Mouse (Mus musculus) left cerebral cortex, postnatal 25 days (tissue): ENCODE results near the gene Ripply1. TPM values are rescaled to one million over a fixed set of nuclear protein-coding genes. Genes with fewer than 3 reads are reported as not detected.

ENCODE experiments used
- DNase-seq, 2 experiments: peaks; one replicate each; pipeline ENCODE4 v3.0.0; 2022; ENCODE audit warnings: low spot score in 2 of 2, mixed read lengths in 1 of 2
- intact Hi-C: fragments of 180-260 bp; cut with DNase I; formaldehyde crosslinking; loops from one replicate; pipeline ENCODE4 v1.15.1; 2025
- total RNA-seq, 2 experiments: library from RNA; stranded (reverse); gene quantifications; 2 replicates each; pipeline ENCODE4 v1.2.3; 2021

The Ripply1 gene
- total RNA-seq: not detected

DNA sequence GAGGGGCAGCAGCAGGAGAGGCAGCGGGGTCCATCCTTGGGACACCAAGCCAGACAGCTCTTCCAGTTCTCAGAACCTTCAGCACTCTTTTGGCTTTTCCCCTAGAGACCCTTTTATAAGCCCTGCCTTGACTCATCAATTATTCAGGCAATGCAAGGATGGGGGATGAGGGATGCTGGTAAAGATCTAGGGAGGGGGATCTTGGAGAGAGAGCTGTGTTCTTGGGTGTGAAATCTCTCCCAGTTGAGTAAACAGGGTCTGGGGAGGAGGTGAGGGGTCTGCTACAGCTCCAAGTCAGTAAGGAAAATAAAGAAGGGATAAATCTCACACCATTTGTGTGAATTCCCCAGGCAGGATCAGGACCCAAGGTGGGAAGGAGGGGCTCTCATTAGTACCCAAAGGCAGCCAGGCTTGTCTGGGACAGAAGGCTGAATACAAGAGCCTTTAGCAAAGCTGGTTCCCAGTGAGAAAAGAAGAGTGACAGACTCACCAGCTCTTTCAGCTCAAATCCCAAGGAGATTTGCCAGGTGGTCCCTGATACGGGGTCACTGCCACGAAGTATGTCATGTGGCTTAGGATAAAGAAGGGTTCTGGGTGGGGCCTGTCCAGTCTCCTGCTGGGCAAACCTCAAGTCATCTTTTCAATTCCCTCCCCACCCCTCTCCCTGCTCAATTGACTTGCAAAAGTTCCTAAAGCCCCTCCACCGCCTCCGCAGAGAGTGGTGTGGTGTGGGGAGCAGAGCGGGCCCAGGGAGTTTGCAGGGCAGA lies at the start of gene Ripply1:
TSS of gene Ripply1 (minus strand) at position 76 of the 767 bp plus-strand sequence.
- intact Hi-C loops: no loop called here
- DNase-seq: no peak

DNA sequence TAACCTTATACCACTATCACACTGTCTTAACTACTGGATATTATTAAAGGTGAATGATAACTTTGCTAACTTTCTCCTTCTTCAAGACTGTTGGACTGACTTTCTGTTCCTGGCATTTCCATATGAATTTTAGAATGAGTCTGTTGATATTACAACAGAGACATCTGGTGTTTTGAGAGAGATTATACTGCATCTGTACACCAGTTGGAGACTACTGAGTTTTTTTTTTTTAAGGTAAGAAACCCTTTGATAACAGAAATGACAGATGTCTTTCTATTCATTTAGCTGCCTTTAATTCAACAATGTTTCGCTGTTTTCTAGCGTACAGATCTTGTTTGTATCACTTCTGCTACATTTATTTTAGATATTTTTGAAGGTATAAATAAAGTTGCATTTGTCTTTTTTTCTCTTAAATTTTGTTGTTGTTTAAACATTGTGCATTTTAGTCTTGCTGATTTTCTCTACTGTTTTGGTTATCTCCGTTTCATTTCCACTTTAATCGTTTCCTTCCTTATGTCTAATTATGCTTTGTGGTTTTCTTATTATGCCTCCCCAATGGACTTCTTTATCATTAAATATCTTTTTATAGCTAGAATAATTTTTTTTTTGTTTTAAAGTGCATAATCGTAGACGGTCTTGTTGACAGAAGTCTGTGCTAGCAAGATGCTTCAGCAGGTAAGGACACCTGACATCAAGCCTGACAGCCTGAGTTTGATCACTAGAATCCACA lies 46.4 kb upstream of the Ripply1 start:
- intact Hi-C loops: no loop called here
- no peak for DNase-seq

DNA sequence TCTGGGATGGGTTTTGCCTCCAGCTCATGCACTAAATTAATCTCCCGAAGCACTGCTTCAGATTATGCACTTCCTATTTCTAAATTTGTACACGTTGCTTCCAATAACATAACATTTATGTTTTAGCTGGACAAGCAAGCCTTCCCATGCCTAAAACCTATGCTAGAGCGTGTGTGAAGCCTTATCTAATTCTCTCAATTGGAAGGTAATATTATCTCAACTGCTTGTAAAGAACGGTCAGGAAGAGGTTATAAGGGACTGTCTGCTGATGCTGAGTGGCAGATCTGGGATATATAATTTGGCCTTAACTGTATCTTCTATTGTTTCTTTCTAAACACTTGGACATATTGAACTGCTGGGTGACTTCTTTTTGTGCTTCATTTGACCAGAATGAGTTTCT lies 44.8 kb upstream of the Ripply1 start:
- no peak for DNase-seq

DNA sequence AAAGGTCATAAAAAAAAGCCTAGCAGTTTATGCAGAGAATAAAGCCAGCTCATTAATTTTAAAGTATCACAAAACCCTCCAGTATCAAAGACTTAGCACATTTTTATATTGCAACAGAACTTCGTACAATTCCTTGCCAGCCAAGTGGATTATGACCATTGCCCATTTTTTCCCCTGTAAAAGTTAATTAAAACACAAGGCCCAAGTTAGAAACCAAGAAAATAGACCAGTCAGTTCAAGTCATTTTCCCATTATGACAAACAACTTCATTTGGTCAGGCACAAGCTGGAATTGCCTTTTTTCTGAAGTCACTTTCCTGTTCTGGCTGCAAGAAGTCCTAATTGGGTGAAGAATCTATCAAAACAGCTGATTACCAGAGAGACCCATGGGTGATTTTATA lies 43.2 kb upstream of the Ripply1 start:
- intact Hi-C loops: no loop called here
- DNase-seq: no peak

More for the DNA sequence above, 44.8 kb upstream of the Ripply1 start:
- intact Hi-C loops: no loop called here

DNA sequence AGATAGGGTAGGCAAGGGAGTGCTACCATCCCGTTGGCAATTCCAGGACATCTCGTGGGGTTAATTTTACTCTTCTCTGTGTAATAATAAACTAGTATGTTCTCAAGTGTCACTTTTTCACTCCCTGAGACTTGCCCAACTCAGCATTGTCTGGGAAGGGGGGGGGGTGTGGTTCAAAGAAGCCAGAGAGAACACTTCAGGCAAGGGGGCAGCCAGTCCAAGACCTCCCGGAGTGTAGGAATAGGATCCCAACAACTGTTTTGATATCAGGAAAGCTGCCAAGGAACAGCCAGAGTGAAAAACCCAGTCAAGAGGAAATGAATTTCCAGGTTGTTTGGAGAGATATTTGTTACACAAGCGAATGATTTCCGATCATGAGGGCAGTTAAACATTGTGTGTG lies 33.0 kb upstream of the Ripply1 start:
- intact Hi-C loops: no loop called here
- DNase-seq: no peak

DNA sequence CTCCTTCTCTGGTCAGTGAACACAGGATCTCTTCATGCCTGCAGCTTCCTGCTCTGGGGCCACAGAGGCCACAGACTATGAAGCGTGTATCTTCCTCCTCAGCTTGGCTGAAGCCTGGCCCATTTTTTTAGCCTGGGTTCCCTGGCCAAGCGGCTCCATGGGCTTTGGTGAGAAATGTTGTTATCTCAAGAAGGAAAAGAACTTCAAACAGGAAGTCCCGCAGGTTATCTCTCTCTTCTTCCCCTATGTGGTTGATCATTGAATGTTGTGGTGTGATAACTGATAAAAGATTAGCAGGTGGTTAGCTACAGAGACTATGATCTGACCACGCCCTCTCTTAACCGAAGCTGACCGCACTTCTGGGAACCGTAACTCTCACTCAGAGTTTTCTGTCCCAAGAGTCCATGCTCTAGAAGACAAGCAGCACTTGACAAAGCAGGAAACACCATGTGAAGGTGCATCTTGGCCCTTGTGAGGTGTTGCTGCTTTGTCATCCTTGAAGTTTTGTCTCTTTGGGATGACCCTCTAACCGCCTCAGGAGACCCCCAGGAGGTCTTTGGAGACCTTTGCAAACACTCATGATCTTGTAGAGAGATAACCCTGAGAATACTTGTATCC lies 32.0 kb upstream of the Ripply1 start:
- no peak for DNase-seq
- intact Hi-C loops: no loop called here

DNA sequence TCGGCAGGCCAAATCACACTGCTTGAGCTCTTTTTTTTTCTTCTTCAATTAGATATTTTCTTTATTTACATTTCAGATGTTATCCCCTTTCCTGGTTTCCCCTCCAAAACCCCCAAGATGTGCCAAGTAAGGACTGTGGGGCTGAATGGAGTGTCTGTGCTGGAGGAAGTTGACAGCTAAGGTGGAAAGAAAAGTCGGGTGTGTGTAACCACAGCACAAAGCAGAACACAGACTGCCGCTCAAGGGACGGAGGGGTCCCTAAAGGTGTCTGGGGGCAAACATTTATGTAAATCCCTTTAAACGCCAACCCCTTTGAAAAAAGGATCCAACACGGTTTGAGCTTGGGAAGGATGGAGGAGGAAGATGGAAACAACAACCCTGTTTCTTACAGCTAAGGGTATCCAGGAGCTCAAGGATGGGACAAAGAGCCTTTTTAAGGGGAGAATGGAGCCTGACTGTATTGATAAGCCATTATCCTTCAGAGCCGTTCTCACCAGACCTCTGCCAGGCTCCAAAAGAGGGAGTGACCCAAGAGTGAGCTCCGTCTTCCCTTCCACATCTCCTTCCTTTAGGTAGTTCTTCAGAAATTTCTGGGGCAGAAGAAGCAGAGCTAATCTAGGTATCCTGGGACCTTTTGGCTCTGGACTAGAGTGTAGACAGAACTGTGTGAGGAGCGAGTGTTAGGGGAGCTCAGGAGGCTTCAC lies 31.3 kb upstream of the Ripply1 start:
- intact Hi-C loops: no loop called here

DNA sequence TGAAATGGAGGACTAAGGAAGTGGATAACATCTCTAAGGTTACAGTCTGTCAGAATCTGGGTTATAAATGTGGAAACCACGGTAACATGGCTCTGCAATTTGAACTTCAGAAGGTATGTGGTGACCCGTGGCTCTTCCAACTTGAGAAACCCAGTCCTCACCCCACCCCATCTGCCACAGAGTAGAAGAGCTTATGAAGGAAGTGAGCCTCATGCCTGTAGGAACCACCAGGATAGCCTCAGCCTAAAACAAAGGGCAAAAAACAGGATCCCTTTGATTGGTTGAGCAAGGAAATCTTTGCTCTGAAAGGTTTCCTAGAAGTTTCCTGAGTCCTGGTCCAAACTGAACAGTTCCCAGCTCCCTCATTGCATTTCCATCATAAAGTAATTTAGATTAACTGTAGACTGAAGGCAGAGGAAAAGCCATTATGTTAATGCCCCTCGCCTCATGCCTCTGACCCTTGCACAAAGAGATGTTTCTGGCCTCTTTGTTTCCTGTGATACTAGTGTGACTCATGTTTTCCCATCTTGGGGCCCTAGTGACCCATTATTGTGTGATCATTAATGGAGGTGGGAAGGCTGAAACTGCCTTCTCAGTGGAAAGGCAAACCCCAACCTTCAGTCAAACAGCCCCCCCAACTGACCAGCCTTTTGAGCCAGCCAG lies 30.6 kb upstream of the Ripply1 start:
- intact Hi-C loops: no loop called here
- no peak for DNase-seq

More for the DNA sequence above, 31.3 kb upstream of the Ripply1 start:
- no peak for DNase-seq

DNA sequence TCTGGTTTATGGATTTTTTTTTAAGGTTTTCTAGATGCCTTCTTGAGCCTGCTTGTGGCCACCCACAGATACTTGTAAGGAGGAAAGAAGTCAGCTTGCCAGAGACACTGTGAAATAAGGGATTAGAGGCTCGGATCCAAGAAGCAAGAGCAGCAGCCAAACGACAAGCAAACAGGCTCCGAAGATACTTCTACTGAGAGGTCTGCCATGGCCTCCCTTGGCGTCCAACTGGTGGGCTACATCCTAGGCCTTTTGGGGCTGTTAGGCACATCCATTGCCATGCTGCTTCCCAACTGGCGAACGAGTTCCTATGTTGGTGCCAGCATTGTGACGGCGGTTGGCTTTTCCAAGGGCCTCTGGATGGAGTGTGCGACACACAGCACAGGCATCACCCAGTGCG lies 26.3 kb upstream of the Ripply1 start:
- DNase-seq: peak in 1 of 2 experiments; percentile 4
- intact Hi-C loops: no loop called here

DNA sequence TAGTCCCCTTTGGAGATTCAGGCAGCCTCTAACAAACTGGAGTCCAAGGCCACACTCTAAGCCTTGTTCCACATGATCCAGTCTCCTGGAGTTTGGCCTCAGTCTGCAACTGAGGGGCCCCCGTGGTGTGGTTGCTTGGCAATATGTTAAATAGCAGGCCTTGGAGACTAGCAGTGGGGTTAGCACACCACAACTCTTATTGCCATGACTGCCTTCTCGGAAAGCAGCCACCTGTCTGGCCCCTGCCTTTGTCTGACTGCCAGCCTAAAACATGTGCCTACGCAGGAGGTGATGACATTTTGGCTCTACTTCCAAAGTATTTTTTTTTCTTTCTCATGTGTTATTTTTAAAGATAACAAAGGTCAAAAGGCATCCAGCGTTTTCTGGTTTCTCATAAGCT lies 25.9 kb upstream of the Ripply1 start:
- intact Hi-C loops: no loop called here
- DNase-seq: peak in 1 of 2 experiments; percentile 1

DNA sequence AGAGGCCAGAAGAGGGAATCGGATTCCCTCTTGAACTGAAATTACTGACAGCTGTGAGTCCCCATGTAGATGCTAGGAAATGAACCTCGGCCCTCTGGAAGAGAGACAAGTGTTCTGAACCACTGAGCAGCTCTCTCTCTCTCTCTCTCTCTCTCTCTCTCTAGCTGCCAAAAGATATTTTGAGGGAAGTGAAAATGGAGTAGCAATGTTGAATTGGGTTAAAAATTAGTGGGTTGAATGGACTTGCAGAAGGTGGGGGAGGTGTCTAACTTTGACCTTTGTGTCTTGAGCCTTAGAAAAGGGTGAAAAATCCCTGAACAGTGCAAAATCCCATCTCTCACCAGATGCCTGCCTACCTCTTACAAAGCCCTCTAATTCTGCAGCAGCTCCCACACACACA lies 25.2 kb upstream of the Ripply1 start:
- no peak for DNase-seq

DNA sequence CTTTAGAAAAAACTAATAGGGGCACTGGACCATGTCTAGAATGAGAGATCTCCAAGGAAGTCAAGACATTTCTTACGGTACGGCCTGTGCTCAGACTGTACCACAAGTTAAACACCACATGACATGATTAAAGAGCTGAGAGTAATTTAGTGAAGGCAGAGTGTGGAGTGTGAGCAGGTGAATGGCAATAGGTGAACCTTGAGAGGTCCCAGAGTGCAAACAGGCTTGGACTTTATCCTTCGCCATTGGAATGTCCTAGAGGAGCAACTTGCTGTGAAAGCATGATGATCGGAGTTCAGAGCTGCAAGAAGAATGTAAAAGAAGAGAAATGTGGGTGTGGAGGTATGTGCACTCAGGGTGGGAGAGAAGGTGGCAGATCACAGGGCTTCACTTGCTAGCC lies 23.8 kb upstream of the Ripply1 start:
- intact Hi-C loops: no loop called here
- no peak for DNase-seq

More for the DNA sequence above, 25.2 kb upstream of the Ripply1 start:
- intact Hi-C loops: no loop called here

DNA sequence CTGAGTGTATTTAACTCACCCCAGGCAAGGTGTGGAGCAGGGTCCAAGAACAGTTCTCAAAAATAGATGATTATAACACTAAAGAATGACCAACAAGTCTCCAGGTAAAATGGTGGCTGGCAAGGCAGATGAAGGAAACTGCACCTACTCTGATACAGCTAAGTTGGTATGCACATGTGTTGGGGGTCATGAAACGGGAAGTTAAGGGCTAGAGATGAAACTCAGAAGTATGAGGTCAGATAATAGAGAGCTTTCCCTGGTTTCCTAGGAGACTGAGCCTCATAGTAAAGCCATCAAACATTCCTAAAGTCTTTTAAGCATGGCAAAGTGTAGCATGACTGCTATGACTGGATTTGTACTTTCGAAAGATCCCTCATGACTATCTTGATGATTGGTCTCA lies 20.9 kb upstream of the Ripply1 start:
- intact Hi-C loops: no loop called here
- no peak for DNase-seq

DNA sequence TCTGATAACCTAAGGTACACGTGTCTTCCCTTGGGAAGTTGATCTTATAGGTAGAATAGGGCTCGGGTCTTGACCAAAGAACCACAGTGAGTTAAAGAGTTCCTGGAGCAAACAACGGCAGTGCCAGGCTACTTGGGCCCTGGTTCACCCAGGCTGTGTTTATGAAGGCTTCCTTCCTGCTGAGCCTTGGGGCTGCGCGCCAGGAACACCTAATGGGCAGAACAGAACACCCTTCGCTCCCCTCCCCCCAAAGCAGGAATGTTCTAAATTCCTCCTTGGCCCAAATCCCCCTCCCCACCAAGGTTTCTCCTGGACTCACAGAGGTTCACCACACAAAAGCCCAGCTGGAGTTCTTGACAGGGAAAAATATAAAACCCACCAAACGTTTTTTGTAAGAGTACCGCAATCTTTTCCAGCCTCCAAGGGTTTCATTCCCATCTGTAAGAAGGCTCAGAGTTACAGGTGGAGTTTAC lies 18.3 kb upstream of the Ripply1 start, which contains the start of gene Cldn2:
TSS of gene Cldn2 (plus strand) at position 423 of the 473 bp plus-strand sequence.
- intact Hi-C loops: no loop called here
- no peak for DNase-seq

DNA sequence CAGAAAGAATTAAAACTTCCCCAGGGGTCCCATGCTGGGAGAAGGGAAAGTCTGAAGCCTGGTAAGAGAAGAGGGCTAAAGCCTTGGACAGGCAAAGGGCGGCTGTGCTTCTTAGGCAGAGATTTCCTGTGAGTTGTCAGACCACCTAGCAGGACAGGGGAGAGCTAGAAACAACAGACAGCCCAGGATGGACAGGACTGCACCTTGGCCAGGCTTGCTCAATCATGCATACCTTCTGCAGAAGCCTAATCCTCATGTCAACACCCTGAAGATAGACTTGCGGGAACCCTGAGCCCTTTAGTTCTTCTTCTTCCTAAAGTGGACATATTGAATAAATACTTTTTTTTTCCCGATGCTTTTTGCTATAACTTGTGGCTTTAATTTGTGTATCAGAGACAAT lies 17.8 kb upstream of the Ripply1 start:
- intact Hi-C loops: no loop called here
- DNase-seq: no peak

DNA sequence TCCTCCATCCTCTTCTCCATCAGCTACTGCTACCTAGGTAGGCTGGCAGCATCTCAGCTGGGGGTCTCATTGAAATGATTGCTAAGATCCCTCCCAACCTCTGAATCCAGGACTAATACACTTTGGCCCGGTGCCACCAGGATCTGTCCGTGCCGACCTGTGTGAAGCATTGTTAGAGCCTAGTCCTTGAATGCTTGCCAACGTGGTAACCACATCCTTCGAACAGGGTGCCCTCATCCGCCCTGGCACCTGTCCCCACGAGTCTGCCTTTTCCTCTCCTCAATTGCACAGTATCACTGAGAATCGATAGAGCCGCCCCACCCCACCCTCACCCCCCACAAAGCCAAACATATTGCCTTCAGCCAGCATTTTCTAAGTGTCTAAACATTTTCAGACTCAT lies 15.7 kb upstream of the Ripply1 start:
- DNase-seq: no peak
- intact Hi-C loops: no loop called here

DNA sequence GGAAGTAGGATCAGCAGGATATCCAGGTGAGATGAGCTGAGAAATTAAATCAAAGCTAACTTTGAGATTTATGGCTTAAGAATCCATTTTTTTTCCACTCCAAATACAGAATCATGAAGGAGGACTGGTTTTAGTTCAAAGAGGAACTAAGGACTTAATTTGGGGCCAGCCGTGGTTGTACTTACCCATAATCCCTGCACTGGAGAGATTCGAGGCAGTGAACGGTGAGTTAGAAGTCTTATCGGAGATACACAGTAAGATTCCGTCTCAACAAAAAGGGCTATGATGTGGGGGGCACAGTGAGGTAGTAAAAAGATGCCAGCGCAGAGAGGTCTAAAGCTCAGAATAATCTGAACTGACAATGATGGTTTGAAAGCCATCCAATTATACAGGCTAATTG lies 13.9 kb upstream of the Ripply1 start:
- intact Hi-C loops: no loop called here
- no peak for DNase-seq

DNA sequence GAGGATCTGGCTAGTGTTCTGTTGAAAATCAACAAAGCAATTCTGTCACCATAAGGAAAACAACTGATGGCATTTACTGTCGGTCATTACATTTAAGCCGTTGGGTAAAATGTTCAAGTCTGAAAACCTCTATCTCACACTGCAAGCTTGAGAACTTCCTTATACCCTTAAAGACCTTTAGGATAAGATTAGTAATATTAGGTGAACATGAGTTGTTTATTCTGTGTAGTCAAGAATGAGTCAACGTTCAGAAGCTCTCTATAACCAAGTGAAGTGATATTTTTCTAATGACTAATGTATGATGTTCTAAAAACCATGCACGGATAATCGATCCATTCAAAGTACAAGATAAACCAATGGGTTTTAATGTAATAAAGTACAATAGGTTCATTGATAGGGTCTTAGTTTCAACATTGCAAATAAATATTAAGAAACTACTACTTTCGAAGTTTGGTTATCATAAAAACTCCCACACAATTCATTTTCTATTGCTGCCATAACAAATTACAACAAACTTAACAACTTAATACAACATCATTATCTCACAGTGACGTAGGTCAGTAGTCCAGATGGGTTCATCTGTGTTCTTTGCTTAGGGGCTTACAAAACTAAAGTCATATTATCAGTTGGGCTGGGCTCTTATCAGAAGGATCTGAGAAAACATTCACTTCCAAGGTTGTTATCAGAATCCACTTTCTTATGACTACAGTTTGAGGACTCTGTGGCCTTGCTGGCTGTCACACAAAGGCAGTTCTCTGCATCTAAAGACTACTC lies 12.1 kb upstream of the Ripply1 start:
- intact Hi-C loops: no loop called here
- no peak for DNase-seq

DNA sequence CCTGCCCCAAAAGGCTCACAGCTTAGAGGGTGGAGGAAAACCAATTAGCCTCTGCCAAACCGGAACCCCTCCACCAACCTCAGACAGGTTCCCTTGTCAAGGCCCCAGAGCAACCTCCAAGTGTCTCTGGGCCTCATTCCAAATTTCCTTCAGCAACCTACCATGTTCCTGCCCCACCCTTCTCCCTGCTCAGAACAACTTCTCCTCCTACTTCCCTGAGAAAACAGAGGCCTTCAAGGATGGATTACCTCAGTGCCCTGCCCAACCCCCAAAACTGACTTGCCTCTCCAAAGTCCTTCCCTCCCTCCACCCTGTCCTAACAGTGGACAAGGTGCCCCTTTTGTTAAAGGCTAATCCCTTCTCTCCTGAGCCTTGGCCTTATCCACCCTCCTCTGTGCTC lies 3.6 kb upstream of the Ripply1 start:
- no peak for DNase-seq
- intact Hi-C loops: no loop called here
